Mouse (Mus musculus): Measurements from ENCODE around the gene Krtap4-1.

DNA sequence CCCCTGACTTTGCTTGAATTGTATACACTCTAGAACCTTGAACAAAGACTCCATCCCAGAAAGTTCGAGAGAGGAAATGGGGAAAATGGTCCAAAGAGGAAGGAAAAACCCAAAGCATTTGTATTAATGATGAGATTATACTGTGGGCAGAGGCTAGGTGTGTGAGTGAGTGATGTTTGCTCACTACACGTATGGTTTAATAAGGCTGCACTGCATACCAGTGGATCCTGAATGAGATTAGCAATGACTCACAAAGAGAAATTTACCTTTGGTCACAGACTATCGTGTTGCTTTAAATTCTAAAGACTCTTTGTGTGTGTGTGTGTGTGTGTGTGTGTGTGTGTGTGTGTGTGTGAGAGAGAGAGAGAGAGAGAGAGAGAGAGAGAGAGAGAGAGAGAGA lies 2.9 kb upstream of the Krtap4-1 start:
- no peak for TF ChIP-seq CTCF (IDR thresholded peaks at IDR 0.05; ENCODE audit: low read depth)
- no peak for TF ChIP-seq EP300 (optimal IDR thresholded peaks at IDR 0.05)

Measured in stomach, postnatal 0 days (tissue).